Mouse (Mus musculus) heart, embryonic 16.5 days (tissue): Measurements from ENCODE around the gene Olfr813. TPM values are rescaled to one million over a fixed set of nuclear protein-coding genes. Genes with fewer than 3 reads are reported as not detected.
"Not testable (repeated sequence)": the region's sequence is repeated elsewhere in the genome, so short reads cannot be mapped to it uniquely, and the experiment has no call there.

Experiments used
- ATAC-seq: fragments of 200-750 bp; cut with Nextera tagmentation; replicated peaks from 2 replicates; pipeline ENCODE4 v1.8.0; 2017; ENCODE audit warnings: moderate number of reproducible peaks; ENCODE audit not compliant: insufficient read depth, low FRiP score; ENCODE audit errors: extremely low read depth
- H3K27ac ChIP-seq: fragments of 300-500 bp; sonication (generic); 2 replicates; pipeline ENCODE4 v1.5.1; 2014; ENCODE audit warnings: mild to moderate bottlenecking, low read length, control low read depth, moderate library complexity
- H3K27me3 ChIP-seq: fragments of 300-500 bp; sonication (generic); 2 replicates; pipeline ENCODE4 v1.6.1; 2014; ENCODE audit warnings: low read length, mixed read lengths; ENCODE audit not compliant: control insufficient read depth, insufficient read depth
- H3K36me3 ChIP-seq: fragments of 300-500 bp; sonication (generic); 2 replicates; pipeline ENCODE4 v1.6.1; 2014; ENCODE audit not compliant: control insufficient read depth, insufficient read depth
- H3K4me1 ChIP-seq: fragments of 300-500 bp; sonication (generic); 2 replicates; pipeline ENCODE4 v1.6.1; 2014; ENCODE audit warnings: low read length, mixed read lengths; ENCODE audit not compliant: control insufficient read depth, insufficient read depth
- H3K4me2 ChIP-seq: fragments of 300-500 bp; sonication (generic); 2 replicates; pipeline ENCODE4 v1.6.1; 2014; ENCODE audit warnings: low read depth, mild to moderate bottlenecking, control low read depth, low read length
- H3K4me3 ChIP-seq: fragments of 300-500 bp; sonication (generic); 2 replicates; pipeline ENCODE4 v1.5.1; 2014; ENCODE audit warnings: mild to moderate bottlenecking, control low read depth, low read length
- H3K9ac ChIP-seq: fragments of 300-500 bp; sonication (generic); 2 replicates; pipeline ENCODE4 v1.6.1; 2014; ENCODE audit warnings: low read length, control low read depth
- H3K9me3 ChIP-seq: fragments of 300-500 bp; sonication (generic); replicated peaks from 2 replicates; pipeline ENCODE4 v1.6.1; 2016; ENCODE audit warnings: low read length; ENCODE audit not compliant: control insufficient read depth
- WGBS: fragments of 180-500 bp; shearing (Covaris S2); extraction: QIAGEN DNeasy Blood & Tissue Kit; methylation state at CpG from one replicate; pipeline ENCODE4 v1.1.7; 2014; 5-methylcytosine and 5-hydroxymethylcytosine counted together
- polyA plus RNA-seq: library from polyadenylated mRNA; unstranded; fragments of >200 nt; fragmentation: Nextera tagmentation; extraction: Ambion mirVana; gene quantifications from 2 replicates; pipeline ENCODE4 v1.2.1, GENCODE M21; 2015

Gene Olfr813
- polyA plus RNA-seq, result not detected in 2 replicates

DNA sequence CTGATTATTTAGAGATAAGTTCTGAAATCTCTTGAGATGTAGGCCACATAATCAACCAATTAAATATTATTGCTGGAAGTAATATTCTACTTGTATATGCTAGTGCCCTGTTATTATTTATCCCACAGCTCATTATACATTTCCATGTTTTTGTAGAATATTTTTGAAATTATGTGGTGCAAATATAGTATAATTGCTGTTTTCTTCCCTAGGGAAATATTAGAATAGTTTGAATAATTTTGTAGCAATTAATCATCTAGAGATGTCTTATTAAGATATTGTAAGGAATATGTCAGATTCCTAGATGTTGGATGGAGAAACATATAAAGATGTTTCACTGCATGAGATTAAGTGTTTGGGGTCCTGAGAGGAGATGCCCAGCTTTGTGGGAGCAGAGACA, at the start of gene Olfr813:
TSS of gene Olfr813 (plus strand) at position 301 of the 400 bp plus-strand sequence.
- ATAC-seq, result no peak
- H3K27ac ChIP-seq, result no peak within 1 kb of the TSS
- H3K9me3 ChIP-seq, result no peaks in the 10 kb centered on the region
- H3K27me3 ChIP-seq, result no peaks in the 10 kb centered on the region
- H3K4me3 ChIP-seq, result no peak within 1 kb of the TSS
- H3K4me2 ChIP-seq, result no peak within 1 kb of the TSS
- no peak within 1 kb of the TSS for H3K9ac ChIP-seq
- no peaks in the 10 kb centered on the region for H3K4me1 ChIP-seq
- no peaks in the 10 kb centered on the region for H3K36me3 ChIP-seq

DNA sequence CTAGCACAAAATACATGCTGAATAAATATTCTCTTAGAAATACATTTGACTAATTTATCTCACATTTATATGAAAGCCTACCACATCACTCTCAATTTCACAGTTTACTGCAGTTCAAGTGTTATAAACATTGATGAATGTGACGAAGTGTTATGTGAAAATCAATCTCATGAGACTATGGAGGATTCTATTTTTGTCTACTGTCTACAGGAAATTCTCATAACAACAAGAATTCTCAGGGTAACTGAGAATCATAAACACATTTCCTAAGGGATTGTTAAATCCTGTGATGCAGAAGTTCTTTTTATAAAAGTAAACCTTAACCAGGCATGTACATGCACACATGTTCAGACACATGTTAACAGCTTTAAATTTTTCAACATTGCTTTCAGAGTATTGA, 9.2 kb upstream of the Olfr813 start, which contains the start of gene Olfr812:
TSS of gene Olfr812 (minus strand) at position 101 of the 400 bp plus-strand sequence.
- ATAC-seq, result no peak
- no peak within 1 kb of the TSS for H3K4me2 ChIP-seq
- WGBS, result 45% methylated on average over 1 of the region's 1 CpGs
- H3K9me3 ChIP-seq, result no peaks in the 10 kb centered on the region
- no peaks in the 10 kb centered on the region for H3K4me1 ChIP-seq
- H3K36me3 ChIP-seq, result no peaks in the 10 kb centered on the region
- no peak within 1 kb of the TSS for H3K27ac ChIP-seq
- no peak within 1 kb of the TSS for H3K9ac ChIP-seq
- H3K27me3 ChIP-seq, result no peaks in the 10 kb centered on the region
- no peak within 1 kb of the TSS for H3K4me3 ChIP-seq

DNA sequence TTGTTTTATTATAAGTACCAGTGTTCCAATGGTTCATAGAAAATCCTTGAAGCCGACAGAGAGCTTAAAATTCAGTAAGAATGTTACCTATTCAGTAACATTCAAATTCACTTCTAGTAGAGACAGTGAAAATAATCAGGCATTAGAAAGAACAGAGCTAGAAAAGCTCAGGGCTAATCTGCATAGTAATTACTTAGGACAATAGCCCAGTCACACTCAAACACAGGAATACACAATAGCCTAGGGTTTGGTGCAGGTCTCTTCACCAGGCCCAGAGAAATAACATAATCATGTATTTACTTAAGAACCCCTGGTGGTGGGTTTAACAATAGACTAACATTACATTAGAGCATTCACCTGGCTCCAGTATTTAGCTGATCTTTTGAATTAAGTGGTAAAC, 7.8 kb upstream of the Olfr813 start:
- H3K9ac ChIP-seq, result no peak overlapping the region
- H3K27ac ChIP-seq, result no peak overlapping the region
- no peaks in the 10 kb centered on the region for H3K4me1 ChIP-seq
- 68% methylated on average over 1 of the region's 1 CpGs for WGBS
- no peaks in the 10 kb centered on the region for H3K27me3 ChIP-seq
- no peak overlapping the region for H3K4me2 ChIP-seq
- ATAC-seq, result no peak
- H3K9me3 ChIP-seq, result no peaks in the 10 kb centered on the region
- H3K36me3 ChIP-seq, result no peaks in the 10 kb centered on the region
- no peak overlapping the region for H3K4me3 ChIP-seq

DNA sequence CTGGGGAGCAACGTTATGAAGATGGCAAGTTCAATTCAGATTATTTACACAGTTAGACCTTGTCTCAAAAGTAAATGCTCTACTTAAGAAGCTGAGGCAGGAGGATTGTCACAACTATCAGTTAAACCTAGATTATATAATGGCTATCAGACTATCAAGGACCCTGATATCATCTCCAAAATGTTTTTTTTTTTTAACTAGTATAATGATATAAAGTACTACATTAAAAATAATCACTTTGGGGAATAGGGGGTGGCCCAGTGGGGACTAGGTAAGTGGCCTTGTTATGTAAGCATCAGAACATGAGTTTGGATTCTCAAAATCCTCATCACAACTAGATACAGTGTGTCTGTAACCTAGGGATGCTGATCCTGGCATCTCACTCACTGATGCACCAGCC, 24.6 kb downstream of the Olfr813 start, which contains the start of gene Olfr814:
TSS of gene Olfr814 (minus strand) at position 101 of the 400 bp plus-strand sequence.
- H3K4me1 ChIP-seq, H3K27ac ChIP-seq, H3K27me3 ChIP-seq, H3K36me3 ChIP-seq, H3K9me3 ChIP-seq, H3K4me2 ChIP-seq, H3K4me3 ChIP-seq, H3K9ac ChIP-seq, ATAC-seq: not testable (repeated sequence)
- WGBS, result no CpG with 5 or more reads among the region's 1 CpGs

DNA sequence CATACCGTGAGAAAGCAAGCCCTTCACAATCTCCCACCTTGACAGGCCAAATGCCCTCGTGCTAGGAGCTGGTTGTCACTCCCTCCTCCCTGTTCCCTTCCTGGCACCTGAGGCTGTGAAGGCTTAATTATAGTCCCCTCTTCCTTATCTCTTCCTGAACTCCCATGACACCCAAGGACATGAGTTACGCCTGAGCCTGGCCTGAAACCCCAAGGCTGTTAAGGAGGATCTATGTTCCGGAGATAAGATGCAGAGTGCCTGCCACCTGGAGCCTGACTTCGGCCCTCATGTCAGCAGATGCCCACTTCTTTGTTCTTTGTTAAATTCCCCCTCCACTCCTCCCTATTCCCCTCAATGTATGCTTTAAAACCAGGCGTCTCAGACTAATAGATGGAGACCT, 30.3 kb downstream of the Olfr813 start:
- ATAC-seq, H3K4me1 ChIP-seq, H3K4me2 ChIP-seq, H3K27me3 ChIP-seq, H3K27ac ChIP-seq, H3K9ac ChIP-seq, H3K4me3 ChIP-seq, H3K9me3 ChIP-seq, H3K36me3 ChIP-seq: not testable (repeated sequence)
- 62% methylated on average over 6 of the region's 6 CpGs for WGBS

DNA sequence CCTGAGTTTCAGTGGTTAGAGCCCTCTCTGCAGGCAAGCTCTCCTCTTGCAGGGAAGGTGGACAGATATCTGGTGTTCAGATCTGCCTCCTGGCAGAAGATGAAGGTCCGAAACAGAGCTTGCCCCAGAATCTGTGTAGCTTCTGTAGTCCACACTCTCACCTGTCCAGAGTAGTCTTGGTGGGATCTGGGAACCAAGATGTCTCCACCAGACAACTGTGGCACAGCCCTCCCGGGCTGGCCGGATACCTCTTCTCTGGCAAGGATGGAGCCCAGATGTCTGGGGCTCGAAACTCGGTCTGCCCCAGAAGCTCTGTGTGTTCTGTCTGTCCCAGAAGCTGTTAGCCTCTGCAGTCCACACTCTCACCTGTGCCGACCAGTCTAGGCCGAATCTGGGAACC, 30.8 kb downstream of the Olfr813 start:
- no peaks in the 10 kb centered on the region for H3K9me3 ChIP-seq
- H3K27ac ChIP-seq, result no peak overlapping the region
- no peaks in the 10 kb centered on the region for H3K27me3 ChIP-seq
- H3K4me2 ChIP-seq, result no peak overlapping the region
- no peaks in the 10 kb centered on the region for H3K36me3 ChIP-seq
- H3K4me3 ChIP-seq, result no peak overlapping the region
- ATAC-seq, result no peak
- H3K9ac ChIP-seq, result no peak overlapping the region
- WGBS, result 86% methylated on average over 7 of the region's 7 CpGs
- H3K4me1 ChIP-seq, result no peaks in the 10 kb centered on the region

DNA sequence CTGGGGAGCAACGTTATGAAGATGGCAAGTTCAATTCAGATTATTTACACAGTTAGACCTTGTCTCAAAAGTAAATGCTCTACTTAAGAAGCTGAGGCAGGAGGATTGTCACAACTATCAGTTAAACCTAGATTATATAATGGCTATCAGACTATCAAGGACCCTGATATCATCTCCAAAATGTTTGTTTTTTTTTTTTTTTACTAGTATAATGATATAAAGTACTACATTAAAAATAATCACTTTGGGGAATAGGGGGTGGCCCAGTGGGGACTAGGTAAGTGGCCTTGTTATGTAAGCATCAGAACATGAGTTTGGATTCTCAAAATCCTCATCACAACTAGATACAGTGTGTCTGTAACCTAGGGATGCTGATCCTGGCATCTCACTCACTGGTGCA, 50.6 kb downstream of the Olfr813 start, which contains the start of gene Olfr815:
TSS of gene Olfr815 (minus strand) at position 101 of the 400 bp plus-strand sequence.
- H3K4me2 ChIP-seq, H3K9ac ChIP-seq, H3K36me3 ChIP-seq, H3K27ac ChIP-seq, H3K4me1 ChIP-seq, H3K27me3 ChIP-seq, H3K9me3 ChIP-seq, ATAC-seq, H3K4me3 ChIP-seq: not testable (repeated sequence)
- no CpG with 5 or more reads among the region's 1 CpGs for WGBS

Other genes with a start within 250 kb of the Olfr813 start
- gene Olfr796, start 242.8 kb upstream of the Olfr813 start, polyA plus RNA-seq, result not detected in 2 replicates
- gene Olfr798, start 227.4 kb upstream of the Olfr813 start, polyA plus RNA-seq, result not detected in 2 replicates
- not detected in 2 replicates for gene Olfr799, start 217.9 kb upstream of the Olfr813 start, polyA plus RNA-seq
- not detected in 2 replicates for gene Olfr800, start 197.7 kb upstream of the Olfr813 start, polyA plus RNA-seq
- not detected in 2 replicates for gene Olfr801, start 181.5 kb upstream of the Olfr813 start, polyA plus RNA-seq
- gene Olfr802, start 167.2 kb upstream of the Olfr813 start, polyA plus RNA-seq, result not detected in 2 replicates
- gene Olfr803, start 161.1 kb upstream of the Olfr813 start, polyA plus RNA-seq, result not detected in 2 replicates
- not detected in 2 replicates for gene Olfr804, start 152.2 kb upstream of the Olfr813 start, polyA plus RNA-seq
- not detected in 2 replicates for gene Olfr805, start 126.0 kb upstream of the Olfr813 start, polyA plus RNA-seq
- gene Olfr806, start 113.4 kb upstream of the Olfr813 start, polyA plus RNA-seq, result not detected in 2 replicates
- gene Olfr807, start 97.6 kb upstream of the Olfr813 start, polyA plus RNA-seq, result not detected in 2 replicates
- not detected in 2 replicates for gene Olfr808, start 89.9 kb upstream of the Olfr813 start, polyA plus RNA-seq
- gene Olfr809, start 80.7 kb upstream of the Olfr813 start, polyA plus RNA-seq, result not detected in 2 replicates
- gene Olfr810, start 60.5 kb upstream of the Olfr813 start, polyA plus RNA-seq, result not detected in 2 replicates
- gene Olfr811, start 51.0 kb upstream of the Olfr813 start, polyA plus RNA-seq, result not detected in 2 replicates
- gene Olfr812, start 9.3 kb upstream of the Olfr813 start, polyA plus RNA-seq, result not detected in 2 replicates
- not detected in 2 replicates for gene Olfr814, start 24.5 kb downstream of the Olfr813 start, polyA plus RNA-seq
- not detected in 2 replicates for gene Olfr815, start 50.5 kb downstream of the Olfr813 start, polyA plus RNA-seq
- gene Olfr816, start 60.2 kb downstream of the Olfr813 start, polyA plus RNA-seq, result not detected in 2 replicates
- gene Olfr818, start 93.7 kb downstream of the Olfr813 start, polyA plus RNA-seq, result not detected in 2 replicates
- not detected in 2 replicates for gene Olfr819, start 111.9 kb downstream of the Olfr813 start, polyA plus RNA-seq
- not detected in 2 replicates for gene Olfr247, start 120.8 kb downstream of the Olfr813 start, polyA plus RNA-seq
- gene Gm10310, start 129.7 kb downstream of the Olfr813 start, polyA plus RNA-seq, result not detected in 2 replicates
- not detected in 2 replicates for gene Olfr820, start 157.3 kb downstream of the Olfr813 start, polyA plus RNA-seq
- gene Olfr821, start 175.0 kb downstream of the Olfr813 start, polyA plus RNA-seq, result not detected in 2 replicates
- not detected in 2 replicates for gene Olfr822, start 215.8 kb downstream of the Olfr813 start, polyA plus RNA-seq